Mouse (Mus musculus): ENCODE results near the gene Nhsl1. TPM values are rescaled to one million over a fixed set of nuclear protein-coding genes. Genes with fewer than 3 reads are reported as not detected.

The Nhsl1 gene
- polyA plus RNA-seq, 1 experiment = not detected

- no peak for TF ChIP-seq GATA1 (IDR thresholded peaks at IDR 0.05; ENCODE audit: low read length)
Observed at GRCm38 (mm10) chr10:18549321-18550216, 230.8 kb downstream of the Nhsl1 start.

GRCm38 (mm10) chr10:18561445-18561844 lies 242.7 kb downstream of the Nhsl1 start:
- TF ChIP-seq GATA1 (IDR thresholded peaks at IDR 0.05; ENCODE audit: low read length) = no peak

- no peak for TF ChIP-seq GATA1 (IDR thresholded peaks at IDR 0.05; ENCODE audit: low read length)
Observed at GRCm38 (mm10) chr10:18562940-18563339, 244.2 kb downstream of the Nhsl1 start.

GRCm38 (mm10) chr10:18572581-18572980 lies 253.8 kb downstream of the Nhsl1 start:
- no peak for TF ChIP-seq GATA1 (IDR thresholded peaks at IDR 0.05; ENCODE audit: low read length)

Other genes with a start within 250 kb of the Nhsl1 start
- gene Ect2l, start 108.1 kb upstream of the Nhsl1 start, polyA plus RNA-seq (2012) = not detected in 2 replicates
- 1.1 and 1.3 TPM in 2 replicates for gene Ccdc28a, start 84.0 kb upstream of the Nhsl1 start, polyA plus RNA-seq (2012)
- not detected in 2 replicates for gene Hebp2, start 227.1 kb downstream of the Nhsl1 start, polyA plus RNA-seq (2012)